ENCODE assay signal across 8 mouse cellular contexts in the genomic region with DNA sequence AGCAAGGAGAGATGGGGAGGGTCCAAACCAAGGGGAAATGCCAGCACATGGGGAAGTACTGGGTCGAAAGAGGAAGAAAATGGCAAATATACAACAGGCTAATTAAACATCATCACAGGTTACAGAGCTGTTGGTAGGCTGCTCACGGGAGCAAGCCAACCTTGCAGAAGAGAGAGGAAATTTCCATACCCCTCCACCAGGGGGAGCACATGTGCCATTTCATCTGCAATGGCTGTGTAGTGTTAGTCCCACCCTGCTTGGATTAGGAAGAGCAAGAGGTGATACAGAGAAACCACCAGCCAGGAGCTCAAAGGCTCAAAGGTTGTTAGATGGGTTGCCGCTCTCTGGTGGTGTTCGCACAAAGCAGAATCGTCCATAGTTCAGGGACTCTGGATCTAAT.
DNase-seq lines count a peak whose midpoint lies in the region.

No protein-coding gene starts in this region.

- intact Hi-C loops in heart, postnatal 25 days (cut with DNase I): loop anchor here (2.0 to 5.0 kb wide), 3 partner anchors 41 to 171 kb away; a partner anchor contains a TSS
- intact Hi-C loops in heart, postnatal 10 days (cut with DNase I): loop anchor here (1.0 kb wide), 1 partner anchor 184 kb away; no protein-coding TSS in a partner anchor
- intact Hi-C loops in left cerebral cortex, postnatal 25 days (cut with DNase I): loop anchor here (5.0 kb wide), 1 partner anchor 111 kb away; no protein-coding TSS in a partner anchor

- peak; percentile 91 for DNase-seq in heart, adult 11 months
- no peak for DNase-seq in heart, postnatal 25 days (ENCODE audit: low spot score)
- DNase-seq in ES-CJ7 (ENCODE audit: low read depth, low spot score): peak; percentile 76
- DNase-seq in c-Kit-negative CD71-positive TER-119-positive erythroid progenitor cells, embryonic 14.5 days (ENCODE audit: low read depth, low spot score): peak; percentile 56
- DNase-seq in heart, postnatal 10 days: peak; percentile 72 to 84
- peak; percentile 47 to 52 for DNase-seq in left cerebral cortex, postnatal 25 days (ENCODE audit: low spot score in 2 of 2)
- peak; percentile 38 for DNase-seq in ovary, postnatal 36 days (ENCODE audit: low spot score)
- DNase-seq in urinary bladder, adult 2 months (ENCODE audit: low spot score): peak; percentile 41
